Mouse (Mus musculus): ENCODE data around the gene Ap3m1.
"Not testable (repeated sequence)": the region's sequence is repeated elsewhere in the genome, so short reads cannot be mapped to it uniquely, and the experiment has no call there.

Ap3m1 gene

DNA sequence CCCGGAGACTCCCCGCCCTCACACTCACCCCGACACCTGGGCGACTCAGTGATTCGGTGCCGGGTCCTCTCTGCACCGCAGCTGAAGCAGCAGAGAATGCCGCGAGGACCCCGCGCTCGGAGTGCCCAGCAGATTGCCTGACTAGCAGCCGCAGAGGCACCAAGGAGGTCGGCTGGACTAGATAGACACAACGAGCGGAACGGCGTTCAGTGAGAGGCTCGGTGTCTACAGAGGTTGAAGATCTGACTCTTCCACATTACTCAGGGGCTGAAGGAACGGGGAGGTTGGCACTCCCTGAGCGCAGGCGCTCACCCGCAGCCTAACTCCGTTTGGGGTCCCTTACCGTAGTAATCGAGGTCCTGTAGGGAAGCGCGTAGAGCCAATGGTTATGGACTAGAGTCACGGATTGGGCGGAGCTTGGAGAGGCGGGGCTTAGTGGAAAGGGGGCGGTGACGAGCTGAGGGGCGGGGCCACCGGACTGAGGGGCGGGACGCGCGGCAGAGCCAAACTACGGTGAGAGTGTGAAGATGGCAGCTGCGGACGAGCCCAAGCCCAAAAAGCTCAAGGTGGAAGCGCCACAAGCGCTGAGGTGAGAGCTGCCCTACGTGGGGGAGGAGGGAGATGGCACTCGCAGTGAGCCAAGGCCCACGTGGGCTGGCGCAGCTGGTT, at the start of gene Ap3m1, which contains the start of gene Adk:
TSS of gene Ap3m1 (minus strand) at position 397 of the 669 bp plus-strand sequence.
TSS of gene Adk (plus strand) at position 463 of the 669 bp plus-strand sequence.
- peak; percentile 89 to 96 for DNase-seq (ENCODE audit: low spot score in 2 of 2)

DNA sequence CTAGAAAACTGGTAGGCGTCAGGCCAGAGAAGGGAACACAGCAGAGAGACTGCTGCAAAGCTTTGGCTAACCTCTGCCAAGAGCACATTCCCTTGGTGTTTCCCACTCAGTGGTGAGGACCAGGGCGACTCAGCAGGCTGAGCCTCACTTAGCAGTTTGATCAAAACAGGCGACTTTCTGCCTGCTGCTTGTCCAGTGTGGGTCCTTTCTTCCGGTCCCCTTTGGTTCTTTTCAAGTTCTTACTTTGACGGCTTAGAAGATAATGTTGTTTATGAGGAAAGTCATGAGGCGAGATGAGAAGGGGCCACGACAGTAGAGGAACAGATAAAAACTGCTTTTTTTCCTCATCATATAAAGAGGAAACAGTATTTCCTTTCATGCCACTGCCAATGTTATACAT, 49.3 kb upstream of the Ap3m1 start:
- DNase-seq (ENCODE audit: low spot score in 2 of 2), result no peak

DNA sequence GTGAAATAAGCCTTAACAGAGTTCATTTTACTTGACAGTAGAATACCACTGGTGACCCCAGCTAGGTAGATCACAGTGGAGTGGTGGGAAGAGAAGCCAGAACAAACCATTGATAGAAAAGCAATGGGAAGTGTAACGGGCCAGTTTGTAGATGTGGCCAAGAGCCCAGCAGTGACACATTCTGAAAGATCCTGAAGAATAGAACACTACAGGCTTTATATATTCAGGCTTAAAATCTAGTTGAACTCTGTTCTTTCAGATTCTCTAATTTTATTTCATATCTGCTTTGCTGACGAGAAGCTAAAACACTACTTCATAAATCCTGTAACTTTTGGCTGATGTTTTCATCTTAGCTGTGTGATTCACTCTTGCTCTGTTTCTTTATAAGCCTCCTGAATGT, 48.6 kb upstream of the Ap3m1 start:
- DNase-seq (ENCODE audit: low spot score in 2 of 2), result no peak

DNA sequence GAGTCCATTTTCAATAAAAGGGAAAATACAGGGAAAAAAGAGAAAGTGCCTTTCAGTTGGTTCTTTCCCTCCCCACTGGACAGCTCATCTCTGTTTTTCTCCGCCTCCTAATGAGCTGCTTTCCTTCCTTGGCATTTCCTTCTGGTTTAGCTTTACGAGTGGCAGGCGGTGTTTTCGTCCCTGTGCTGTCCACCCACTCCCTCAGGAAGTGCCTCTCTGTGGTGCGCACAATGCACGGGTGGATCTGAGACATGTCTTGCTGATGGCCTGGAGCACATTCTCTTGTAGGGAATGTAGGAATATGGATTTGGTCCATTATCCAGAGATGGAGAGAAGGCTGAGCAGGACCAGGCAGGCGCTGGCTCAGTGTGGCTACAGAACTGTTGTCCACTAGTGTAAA, 47.1 kb upstream of the Ap3m1 start:
- no peak for DNase-seq (ENCODE audit: low spot score in 2 of 2)

DNA sequence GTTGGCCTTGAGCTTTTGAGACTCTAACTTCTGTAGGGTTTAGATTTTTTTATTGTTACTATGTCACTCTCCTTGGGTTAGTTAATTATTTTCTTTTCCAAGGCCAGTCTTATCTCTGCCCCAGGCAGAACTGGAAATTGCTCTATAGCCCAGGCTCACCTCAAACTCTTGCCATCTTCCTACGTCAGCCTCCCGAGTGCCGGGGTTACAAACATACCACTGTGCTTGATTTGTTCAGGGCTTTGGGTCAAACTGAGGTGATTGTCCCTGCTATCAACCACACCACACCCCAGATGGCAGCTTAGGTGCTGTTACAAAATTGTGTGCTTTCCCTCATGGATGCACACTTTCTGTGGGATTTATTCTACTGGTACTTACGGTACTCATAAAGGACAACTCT, 44.4 kb upstream of the Ap3m1 start:
- DNase-seq (ENCODE audit: low spot score in 2 of 2), result no peak

- no peak for DNase-seq (ENCODE audit: low spot score in 2 of 2)
Observed at GRCm38 (mm10) chr14:21096279-21096678, 44.0 kb upstream of the Ap3m1 start.

GRCm38 (mm10) chr14:21094161-21094560, 41.9 kb upstream of the Ap3m1 start:
- DNase-seq (ENCODE audit: low spot score in 2 of 2), result not testable (repeated sequence)

DNA sequence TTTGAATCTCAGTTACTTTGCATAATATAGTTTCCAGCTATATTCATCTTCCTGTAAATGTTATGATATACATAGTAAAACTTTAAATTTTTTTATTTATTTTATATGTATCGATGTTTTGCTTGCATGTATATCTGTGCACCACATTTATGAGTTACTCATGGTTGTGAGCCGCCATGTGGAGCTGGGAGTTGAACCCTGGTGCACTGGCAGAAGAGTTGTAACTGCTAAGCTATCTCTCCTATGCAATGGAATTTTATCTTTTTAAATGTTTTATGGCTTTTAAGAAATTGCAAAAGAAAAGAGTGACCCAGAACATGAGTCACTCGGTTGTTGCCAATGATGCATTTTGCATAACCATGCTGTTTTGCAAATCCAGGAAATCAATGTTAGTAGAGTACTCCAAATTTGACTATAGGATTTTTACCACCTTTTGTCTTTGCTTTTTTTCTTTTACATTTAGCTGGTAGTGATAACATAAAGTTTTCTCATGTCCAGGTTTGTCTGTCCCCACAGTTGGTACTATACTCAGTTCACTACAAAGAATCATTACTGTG, 38.7 kb upstream of the Ap3m1 start:
- no peak for DNase-seq (ENCODE audit: low spot score in 2 of 2)

DNA sequence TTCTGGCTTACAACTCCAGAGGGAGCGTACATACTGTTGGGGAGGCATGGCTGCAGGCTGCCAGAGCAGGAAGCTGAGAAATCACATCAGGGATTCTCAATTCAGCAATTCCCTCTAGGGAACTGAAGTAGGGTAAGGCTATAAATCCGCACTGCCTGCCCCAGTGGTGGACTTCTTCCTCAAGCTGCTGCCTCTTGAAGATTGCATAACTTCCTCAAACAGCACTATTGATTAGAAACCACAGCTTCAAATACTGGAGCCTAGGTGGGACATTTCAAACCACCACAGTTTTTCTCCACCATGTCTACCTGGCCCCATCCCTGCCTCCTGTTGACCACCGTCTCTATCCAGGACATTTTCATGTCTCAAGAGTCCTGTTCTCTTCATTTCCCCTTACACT, 38.1 kb upstream of the Ap3m1 start:
- DNase-seq (ENCODE audit: low spot score in 2 of 2), result no peak

- DNase-seq (ENCODE audit: low spot score in 2 of 2), result no peak
Observed at GRCm38 (mm10) chr14:21088731-21089130, 36.4 kb upstream of the Ap3m1 start.

- DNase-seq (ENCODE audit: low spot score in 2 of 2), result no peak
Observed at GRCm38 (mm10) chr14:21087390-21088060, 35.2 kb upstream of the Ap3m1 start.

GRCm38 (mm10) chr14:21086827-21087351, 34.6 kb upstream of the Ap3m1 start:
- DNase-seq (ENCODE audit: low spot score in 2 of 2), result no peak

DNA sequence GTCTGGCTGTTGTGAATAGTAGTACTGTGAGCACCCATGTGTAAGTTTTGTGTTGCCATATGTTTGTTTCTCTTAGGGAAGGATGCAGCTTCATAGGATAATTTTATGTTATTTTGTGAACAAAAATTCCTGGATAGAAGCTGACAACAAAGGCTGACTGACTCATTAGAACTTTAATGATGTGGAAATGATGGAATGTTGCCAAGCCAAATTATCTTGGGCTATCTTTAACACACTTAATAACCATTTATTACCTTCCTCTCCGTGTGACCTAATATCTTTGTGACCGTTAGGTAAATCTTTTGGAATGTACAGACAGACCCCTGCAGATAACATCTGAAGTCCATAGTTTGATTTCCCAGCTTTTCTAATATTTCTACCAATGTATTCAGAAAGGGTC, 33.8 kb upstream of the Ap3m1 start:
- DNase-seq (ENCODE audit: low spot score in 2 of 2), result no peak

- DNase-seq (ENCODE audit: low spot score in 2 of 2), result no peak
Observed at GRCm38 (mm10) chr14:21085666-21086065, 33.4 kb upstream of the Ap3m1 start.

DNA sequence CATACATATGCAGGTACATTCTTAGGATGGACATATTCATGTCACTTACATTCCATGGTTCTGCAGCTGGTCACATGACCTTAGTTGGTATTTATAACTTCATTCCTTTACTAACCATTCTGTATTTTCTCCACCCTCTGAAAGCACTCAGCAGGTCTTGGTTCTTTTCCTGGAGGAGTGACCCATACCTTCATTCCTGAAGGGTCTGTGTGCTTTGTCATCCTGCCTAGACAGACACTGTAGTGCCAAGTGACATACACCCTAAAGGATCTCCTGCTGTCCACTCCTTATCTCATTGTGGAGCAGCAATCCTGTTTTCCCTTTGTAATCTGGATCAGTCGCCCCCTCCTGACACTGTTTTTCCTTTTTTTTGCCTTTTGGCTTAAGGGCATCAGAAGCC, 30.5 kb upstream of the Ap3m1 start:
- no peak for DNase-seq (ENCODE audit: low spot score in 2 of 2)

DNA sequence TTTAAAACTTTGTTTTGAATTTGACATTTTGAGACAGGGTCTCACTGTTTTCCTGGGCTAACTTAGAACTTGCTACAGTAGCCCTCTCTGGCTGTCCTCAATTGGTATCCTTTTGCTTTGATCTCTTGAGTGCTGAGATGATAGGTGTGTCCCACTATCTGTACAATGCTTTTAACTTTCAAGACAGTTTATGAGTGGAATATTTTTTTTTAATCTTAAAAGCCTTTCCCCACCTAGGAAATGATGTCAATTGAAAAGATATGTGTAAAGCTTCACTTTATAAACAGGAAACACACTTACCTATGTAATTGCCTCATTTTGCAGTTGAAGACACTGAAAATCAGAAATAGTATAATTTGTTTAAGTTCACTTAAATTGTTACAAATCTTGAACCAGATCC, 26.2 kb upstream of the Ap3m1 start:
- DNase-seq (ENCODE audit: low spot score in 2 of 2), result no peak

DNA sequence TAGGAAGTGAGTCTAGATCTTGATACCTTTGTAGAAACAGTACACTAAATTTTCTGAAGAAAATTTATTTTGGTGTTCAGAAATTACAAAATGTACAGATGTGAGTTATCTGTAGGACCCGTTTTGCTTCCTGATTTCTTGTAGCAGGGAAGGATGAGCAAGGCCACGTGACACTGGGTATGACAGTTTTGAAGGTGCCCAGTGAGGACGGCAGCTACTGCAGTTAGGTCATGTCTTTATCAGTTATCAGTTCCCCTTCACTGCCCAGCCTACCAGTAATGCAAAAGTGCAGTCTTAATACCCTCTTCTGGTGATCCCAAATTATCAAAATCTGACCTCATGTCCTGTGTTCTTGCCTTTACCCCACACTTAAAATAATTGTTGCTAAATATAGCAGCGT, 25.6 kb upstream of the Ap3m1 start:
- DNase-seq (ENCODE audit: low spot score in 2 of 2), result no peak

- no peak for DNase-seq (ENCODE audit: low spot score in 2 of 2)
Observed at GRCm38 (mm10) chr14:21076501-21077194, 24.3 kb upstream of the Ap3m1 start.

GRCm38 (mm10) chr14:21075751-21076500, 23.6 kb upstream of the Ap3m1 start:
- DNase-seq (ENCODE audit: low spot score in 2 of 2), result peak; percentile 75 to 89

GRCm38 (mm10) chr14:21074398-21075320, 22.4 kb upstream of the Ap3m1 start:
- no peak for DNase-seq (ENCODE audit: low spot score in 2 of 2)

DNA sequence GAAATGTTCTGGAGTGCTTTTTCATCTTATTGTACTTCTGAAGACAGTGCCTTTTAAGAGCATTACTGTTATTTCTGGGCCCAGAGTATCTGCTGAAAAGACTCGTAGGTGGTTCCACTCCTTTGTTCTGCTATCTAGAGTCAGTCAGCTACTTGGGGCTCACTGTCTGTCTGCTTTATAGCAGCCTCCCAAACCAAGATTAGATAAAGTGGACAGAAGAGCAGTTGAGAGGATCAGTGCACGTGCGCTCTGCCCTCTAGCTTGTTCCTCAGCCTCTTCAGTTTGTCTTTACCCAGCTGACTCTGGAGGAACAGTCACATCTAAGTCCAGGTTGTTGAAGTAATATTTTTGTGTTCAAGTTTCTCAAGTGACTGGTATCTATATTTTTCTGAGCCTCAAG, 21.7 kb upstream of the Ap3m1 start:
- no peak for DNase-seq (ENCODE audit: low spot score in 2 of 2)
